Mouse (Mus musculus) limb, embryonic 14.5 days (tissue): ENCODE data around the gene Prcd. TPM values are rescaled to one million over a fixed set of nuclear protein-coding genes. Genes with fewer than 3 reads are reported as not detected.

Experiments
- ATAC-seq: fragments of 200-750 bp; cut with Nextera tagmentation; 2 replicates; pipeline ENCODE4 v1.8.0; 2017; ENCODE audit warnings: low read depth, moderate number of reproducible peaks, moderate TSS enrichment; ENCODE audit not compliant: low FRiP score
- DNase-seq: peaks from one replicate; pipeline ENCODE4 v3.0.0-alpha.2; 2015; ENCODE audit warnings: low spot score
- H3K27ac ChIP-seq: fragments of 300-500 bp; sonication (generic); replicated peaks from 2 replicates; pipeline ENCODE4 v1.5.1; 2014; ENCODE audit warnings: low read depth, mild to moderate bottlenecking, low read length, moderate library complexity, mixed read lengths
- H3K27me3 ChIP-seq: fragments of 300-500 bp; sonication (generic); 2 replicates; pipeline ENCODE4 v1.6.1; 2014; ENCODE audit warnings: low read length, mixed read lengths; ENCODE audit not compliant: control insufficient read depth, insufficient read depth
- H3K36me3 ChIP-seq: fragments of 300-500 bp; sonication (generic); 2 replicates; pipeline ENCODE4 v1.6.1; 2014; ENCODE audit warnings: mild to moderate bottlenecking, low read length, moderate library complexity, mixed read lengths; ENCODE audit not compliant: control insufficient read depth, insufficient read depth
- H3K4me1 ChIP-seq: fragments of 300-500 bp; sonication (generic); 2 replicates; pipeline ENCODE4 v1.6.1; 2014; ENCODE audit warnings: antibody characterized with exemption, low read length, mixed read lengths; ENCODE audit not compliant: control insufficient read depth, insufficient read depth
- H3K4me2 ChIP-seq: fragments of 300-500 bp; sonication (generic); replicated peaks from 2 replicates; pipeline ENCODE4 v1.6.1; 2014; ENCODE audit warnings: low read depth, mild to moderate bottlenecking, low read length, moderate library complexity; ENCODE audit not compliant: severe bottlenecking
- H3K4me3 ChIP-seq: fragments of 300-500 bp; sonication (generic); replicated peaks from 2 replicates; pipeline ENCODE4 v1.5.1; 2014; ENCODE audit warnings: low read length
- H3K9ac ChIP-seq: fragments of 300-500 bp; sonication (generic); 2 replicates; pipeline ENCODE4 v1.6.1; 2014; ENCODE audit warnings: mild to moderate bottlenecking, low read depth, low read length, moderate library complexity; ENCODE audit not compliant: severe bottlenecking
- H3K9me3 ChIP-seq: fragments of 300-500 bp; sonication (generic); 2 replicates; pipeline ENCODE4 v1.6.1; 2016; ENCODE audit warnings: low read length; ENCODE audit not compliant: control insufficient read depth
- POLR2A ChIP-seq: fragments of 200-500 bp; IDR thresholded peaks from 2 replicates; pipeline ENCODE4 v1.8.0; 2012; ENCODE audit warnings: inconsistent platforms, mild to moderate bottlenecking, moderate library complexity, borderline replicate concordance; ENCODE audit not compliant: insufficient read depth, insufficient read length; ENCODE audit errors: extremely low read depth
- WGBS: fragments of 180-500 bp; shearing (Covaris S2); extraction: QIAGEN DNeasy Blood & Tissue Kit; methylation state at CpG from one replicate; pipeline ENCODE4 v1.1.7; 2014; 5-methylcytosine and 5-hydroxymethylcytosine counted together
- polyA plus RNA-seq, 2 experiments: library from polyadenylated mRNA; depleted of rRNA in 1 of 2; stranded (reverse) in 1 of 2; unstranded in 1 of 2; fragments of >200 nt; fragmentation: Nextera tagmentation in 1 of 2; extraction: Ambion mirVana in 1 of 2; gene quantifications; 2 replicates each; pipeline versions ENCODE4 v1.2.1 to v1.2.3; 2012 to 2014

Prcd gene
- polyA plus RNA-seq, 2 experiments: 0.85 to 1.2 TPM

DNA sequence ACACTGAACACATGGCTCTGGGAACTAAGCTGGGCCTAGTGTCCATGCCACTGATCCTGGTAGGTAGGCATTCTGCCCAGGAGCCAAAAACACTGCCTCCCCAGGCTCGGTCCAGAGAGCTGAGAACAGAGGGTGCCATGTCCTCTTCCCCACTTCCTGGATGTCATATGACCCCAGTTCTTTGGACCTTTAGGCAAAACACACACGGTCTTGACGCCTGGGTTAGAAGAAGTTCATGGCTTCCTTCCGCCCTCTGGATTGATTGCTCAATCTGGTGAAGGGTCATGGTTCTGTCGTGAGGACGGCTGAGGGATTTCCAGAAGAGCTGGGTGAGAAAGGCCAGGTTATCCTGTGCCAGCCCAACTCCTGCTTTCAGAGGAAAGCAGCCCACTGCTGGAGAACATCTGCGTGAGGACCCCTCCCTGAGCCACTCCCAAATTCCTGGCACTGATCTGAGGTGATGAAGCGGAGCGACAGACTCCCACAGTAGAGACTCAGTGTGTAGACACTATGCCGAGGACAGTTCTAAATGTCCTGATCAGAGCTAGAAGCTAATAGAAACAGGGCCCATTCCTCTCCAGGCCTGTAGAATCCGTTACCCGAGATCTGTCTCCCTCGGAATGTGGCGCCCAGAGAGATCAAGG lies 29.3 kb downstream of the Prcd start:
- TF ChIP-seq POLR2A: no peak
- no peak overlapping the region for H3K9ac ChIP-seq

DNA sequence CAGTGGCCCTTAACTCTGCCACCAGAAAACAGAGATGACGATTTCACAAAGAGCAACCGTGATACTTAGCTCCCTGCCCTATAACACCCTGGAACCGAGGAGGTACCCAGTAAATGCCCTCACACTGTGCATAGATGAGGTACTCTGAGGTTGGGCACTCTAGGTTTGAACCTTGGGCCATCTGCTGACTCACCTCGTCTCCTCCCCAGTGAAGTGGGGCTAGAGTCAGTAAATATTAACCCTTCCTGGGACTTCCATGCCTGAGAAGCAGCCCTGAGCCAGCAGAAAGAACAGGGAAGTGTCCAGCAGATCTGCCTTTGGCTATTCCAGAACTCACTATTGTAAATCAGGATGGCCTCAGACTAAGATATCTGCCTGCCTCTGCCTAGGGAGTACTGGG lies 30.4 kb downstream of the Prcd start:
- 83% methylated on average over 4 of the region's 4 CpGs for WGBS
- H3K36me3 ChIP-seq: peaks cover 39% of the 10 kb centered on the region
- no peak for DNase-seq

More for the DNA sequence above, 29.3 kb downstream of the Prcd start:
- H3K9me3 ChIP-seq: no peaks in the 10 kb centered on the region
- WGBS: 74% methylated on average over 14 of the region's 14 CpGs
- H3K27me3 ChIP-seq: no peaks in the 10 kb centered on the region
- H3K4me1 ChIP-seq: no peaks in the 10 kb centered on the region
- H3K4me3 ChIP-seq: no peak overlapping the region
- H3K27ac ChIP-seq: no peak overlapping the region
- ATAC-seq: no peak
- no peak overlapping the region for H3K4me2 ChIP-seq
- peaks cover 50% of the 10 kb centered on the region for H3K36me3 ChIP-seq
- no peak for DNase-seq

DNA sequence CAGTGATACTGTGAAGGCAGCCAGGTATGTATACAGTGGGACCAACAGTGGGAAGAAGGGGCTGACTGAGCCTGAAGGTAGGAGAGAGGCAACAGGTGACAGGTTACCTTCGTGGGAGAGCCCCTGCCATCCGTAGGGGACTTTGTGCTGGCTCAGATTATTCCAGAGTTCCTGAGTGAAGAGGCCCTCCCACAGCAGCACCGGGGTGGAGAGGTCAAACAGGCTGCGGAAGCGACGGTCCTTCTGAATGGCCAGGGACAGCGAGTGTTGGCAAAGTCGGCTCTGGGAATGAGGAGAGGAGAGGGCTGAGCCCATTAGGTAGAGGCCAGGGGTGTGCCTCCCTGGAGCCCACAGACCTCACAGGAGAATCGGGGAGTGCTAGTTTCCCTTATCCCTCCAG lies 32.4 kb downstream of the Prcd start:
- Histone ChIP-seq H3K27me3 (no peaks in the 10 kb centered on the region), H3K9ac (no peak overlapping the region), H3K9me3 (no peaks in the 10 kb centered on the region), H3K4me2 (no peak overlapping the region), H3K4me3 (no peak overlapping the region), H3K27ac (no peak overlapping the region), H3K36me3 (peaks cover 30% of the 10 kb centered on the region), H3K4me1 (no peaks in the 10 kb centered on the region)
- TF ChIP-seq POLR2A: no peak
- 84% methylated on average over 9 of the region's 9 CpGs for WGBS
- ATAC-seq (no peak), DNase-seq (no peak)

More for the DNA sequence above, 30.4 kb downstream of the Prcd start:
- H3K4me1 ChIP-seq: no peaks in the 10 kb centered on the region
- no peak overlapping the region for H3K27ac ChIP-seq
- no peaks in the 10 kb centered on the region for H3K9me3 ChIP-seq
- H3K9ac ChIP-seq: no peak overlapping the region
- H3K27me3 ChIP-seq: no peaks in the 10 kb centered on the region
- no peak for ATAC-seq
- no peak overlapping the region for H3K4me2 ChIP-seq
- no peak for TF ChIP-seq POLR2A
- no peak overlapping the region for H3K4me3 ChIP-seq

DNA sequence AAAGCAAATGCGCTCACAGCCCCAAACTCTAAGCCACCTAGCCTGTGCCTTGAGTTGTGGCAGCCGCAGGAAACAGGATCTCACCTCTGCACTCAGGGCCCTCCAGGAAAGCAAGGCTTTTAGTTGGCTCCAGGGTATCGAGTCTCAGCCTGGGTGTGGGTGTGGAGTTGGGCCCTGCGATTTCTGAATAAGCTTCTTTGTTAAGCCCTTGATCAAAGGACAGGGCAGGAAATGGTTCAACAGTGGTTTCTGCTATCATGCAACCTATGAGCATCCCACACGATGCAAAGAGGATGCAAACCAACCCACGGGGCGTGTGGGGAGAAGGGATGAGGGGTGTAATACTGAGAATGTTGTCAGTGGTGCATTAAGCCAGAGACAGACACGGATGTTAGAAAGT lies 34.6 kb downstream of the Prcd start:
- Histone ChIP-seq H3K27me3 (no peaks in the 10 kb centered on the region), H3K4me1 (no peaks in the 10 kb centered on the region), H3K4me2 (no peak overlapping the region), H3K27ac (no peak overlapping the region), H3K9me3 (no peaks in the 10 kb centered on the region), H3K4me3 (no peak overlapping the region), H3K36me3 (peaks cover 26% of the 10 kb centered on the region), H3K9ac (no peak overlapping the region)
- ATAC-seq (no peak), DNase-seq (no peak)
- 72% methylated on average over 8 of the region's 8 CpGs for WGBS
- no peak for TF ChIP-seq POLR2A

DNA sequence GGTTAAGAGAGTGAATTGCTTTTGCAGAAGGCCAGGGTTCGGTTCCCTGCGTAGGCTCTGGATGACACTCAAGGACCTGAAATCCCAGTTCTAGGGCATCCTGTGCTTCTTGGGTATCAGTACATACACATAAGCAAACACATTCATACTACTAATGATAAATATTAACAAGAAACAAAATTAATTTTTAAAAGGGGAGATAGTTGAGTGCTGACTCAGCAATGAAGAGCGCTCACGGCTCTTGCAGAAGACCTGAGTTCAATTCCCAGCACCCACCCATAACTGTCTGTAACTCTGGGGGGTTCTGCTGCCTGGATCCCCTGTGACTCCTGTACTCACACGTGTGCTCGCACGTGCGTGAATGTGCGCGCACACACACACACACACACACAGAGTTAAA lies 36.3 kb downstream of the Prcd start:
- no peak for TF ChIP-seq POLR2A
- H3K4me2 ChIP-seq: no peak overlapping the region
- ATAC-seq: no peak

More for the DNA sequence above, 36.3 kb downstream of the Prcd start:
- WGBS: 93% methylated on average over 10 of the region's 10 CpGs
- no peak overlapping the region for H3K9ac ChIP-seq
- no peak for DNase-seq
- no peak overlapping the region for H3K4me3 ChIP-seq
- H3K9me3 ChIP-seq: no peaks in the 10 kb centered on the region
- peaks cover 11% of the 10 kb centered on the region for H3K36me3 ChIP-seq
- H3K27ac ChIP-seq: no peak overlapping the region
- 0 out of 2 replicates have a peak, but pooled peaks cover 11% of the 10 kb centered on the region for H3K4me1 ChIP-seq
- H3K27me3 ChIP-seq: peaks cover 5% of the 10 kb centered on the region; the same call in 1 of the 2 replicates
